Mouse (Mus musculus) neural tube, embryonic 14.5 days (tissue): ENCODE measurements around the gene Atf7ip. TPM values are rescaled to one million over a fixed set of nuclear protein-coding genes. Genes with fewer than 3 reads are reported as not detected.

Experiments used
- ATAC-seq: fragments of 200-750 bp; cut with Nextera tagmentation; 2 replicates; pipeline ENCODE4 v1.8.0; 2017; ENCODE audit warnings: low read depth, mild to moderate bottlenecking, moderate TSS enrichment, moderate library complexity
- H3K27ac ChIP-seq: fragments of 300-500 bp; sonication (generic); 2 replicates; pipeline ENCODE4 v1.5.1; 2014; ENCODE audit warnings: low read depth, mild to moderate bottlenecking, control low read depth, low read length, moderate library complexity, mixed read lengths
- H3K27me3 ChIP-seq: fragments of 300-500 bp; sonication (generic); 2 replicates; pipeline ENCODE4 v1.6.1; 2014; ENCODE audit warnings: low read length; ENCODE audit not compliant: control insufficient read depth, insufficient read depth
- H3K36me3 ChIP-seq: fragments of 300-500 bp; sonication (generic); 2 replicates; pipeline ENCODE4 v1.6.1; 2014; ENCODE audit warnings: low read length, mixed read lengths; ENCODE audit not compliant: control insufficient read depth, insufficient read depth
- H3K4me1 ChIP-seq: fragments of 300-500 bp; sonication (generic); 2 replicates; pipeline ENCODE4 v1.6.1; 2014; ENCODE audit warnings: low read length; ENCODE audit not compliant: control insufficient read depth, insufficient read depth
- H3K4me2 ChIP-seq: fragments of 300-500 bp; sonication (generic); 2 replicates; pipeline ENCODE4 v1.6.1; 2014; ENCODE audit warnings: mild to moderate bottlenecking, low read depth, low read length, control low read depth
- H3K4me3 ChIP-seq: fragments of 300-500 bp; sonication (generic); 2 replicates; pipeline ENCODE4 v1.5.1; 2014; ENCODE audit warnings: low read depth, low read length, control low read depth, mixed read lengths
- H3K9ac ChIP-seq: fragments of 300-500 bp; sonication (generic); replicated peaks from 2 replicates; pipeline ENCODE4 v1.6.1; 2014; ENCODE audit warnings: low read depth, mild to moderate bottlenecking, control low read depth, low read length, mixed read lengths
- H3K9me3 ChIP-seq: fragments of 300-500 bp; sonication (generic); 2 replicates; pipeline ENCODE4 v1.6.1; 2016; ENCODE audit warnings: low read length; ENCODE audit not compliant: control insufficient read depth
- WGBS: fragments of 180-500 bp; shearing (Covaris S2); extraction: QIAGEN DNeasy Blood & Tissue Kit; methylation state at CpG from one replicate; pipeline ENCODE4 v1.1.7; 2014; 5-methylcytosine and 5-hydroxymethylcytosine counted together
- polyA plus RNA-seq: library from polyadenylated mRNA; unstranded; fragments of >200 nt; fragmentation: Nextera tagmentation; extraction: Ambion mirVana; gene quantifications from 2 replicates; pipeline ENCODE4 v1.2.1, GENCODE M21; 2014

Gene Atf7ip
- polyA plus RNA-seq, 1 experiment from 2014 or later = 59.5 TPM

DNA sequence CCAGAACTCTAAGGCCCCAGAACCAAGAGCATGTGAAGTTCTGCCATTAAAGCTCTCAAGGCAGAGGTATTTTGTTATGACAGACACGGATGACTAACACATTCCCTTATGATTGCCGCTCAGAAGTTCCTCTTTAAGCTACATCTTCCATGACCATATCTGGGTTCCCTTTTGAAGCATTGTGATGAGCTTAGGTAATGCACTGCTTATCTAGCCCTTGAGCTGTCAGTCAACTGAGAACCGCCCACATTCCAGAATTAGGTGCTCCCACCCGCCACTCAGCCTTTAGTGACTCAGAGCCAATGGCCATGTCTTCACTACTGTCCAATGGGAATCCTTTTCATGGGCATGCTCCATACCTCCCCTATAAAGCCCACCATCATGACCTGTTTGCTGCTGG lies 13.7 kb upstream of the Atf7ip start:
- Histone ChIP-seq H3K4me2 (no peak overlapping the region), H3K27me3 (no peaks in the 10 kb centered on the region), H3K4me3 (no peak overlapping the region), H3K27ac (no peak overlapping the region), H3K36me3 (no peaks in the 10 kb centered on the region), H3K9me3 (no peaks in the 10 kb centered on the region), H3K4me1 (no peaks in the 10 kb centered on the region), H3K9ac (no peak overlapping the region)
- no peak for ATAC-seq
- WGBS = 94% methylated on average over 4 of the region's 4 CpGs

DNA sequence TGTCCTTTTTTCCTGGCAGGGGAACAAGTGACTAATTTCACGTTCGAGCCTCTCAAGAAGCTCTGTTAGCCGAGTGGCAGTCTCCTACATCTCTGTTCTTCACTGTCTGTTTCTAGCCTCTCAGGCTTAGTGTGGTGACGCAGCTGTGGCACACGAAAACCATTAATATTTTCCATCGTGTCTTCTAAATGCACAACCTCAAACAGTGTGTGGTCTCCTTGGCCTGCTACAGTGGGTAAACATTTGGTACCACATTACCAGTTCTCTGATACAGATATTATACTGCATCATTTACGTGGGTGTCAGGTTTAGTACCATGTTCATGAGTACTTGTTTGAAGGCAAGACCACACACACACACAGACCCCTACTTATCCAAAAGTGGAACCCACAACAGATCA lies 12.5 kb upstream of the Atf7ip start:
- Histone ChIP-seq H3K4me2 (no peak overlapping the region), H3K9me3 (no peaks in the 10 kb centered on the region), H3K27me3 (no peaks in the 10 kb centered on the region), H3K9ac (no peak overlapping the region), H3K36me3 (no peaks in the 10 kb centered on the region), H3K27ac (no peak overlapping the region), H3K4me3 (no peak overlapping the region), H3K4me1 (no peaks in the 10 kb centered on the region)
- ATAC-seq = no peak
- WGBS = 96% methylated on average over 7 of the region's 7 CpGs

DNA sequence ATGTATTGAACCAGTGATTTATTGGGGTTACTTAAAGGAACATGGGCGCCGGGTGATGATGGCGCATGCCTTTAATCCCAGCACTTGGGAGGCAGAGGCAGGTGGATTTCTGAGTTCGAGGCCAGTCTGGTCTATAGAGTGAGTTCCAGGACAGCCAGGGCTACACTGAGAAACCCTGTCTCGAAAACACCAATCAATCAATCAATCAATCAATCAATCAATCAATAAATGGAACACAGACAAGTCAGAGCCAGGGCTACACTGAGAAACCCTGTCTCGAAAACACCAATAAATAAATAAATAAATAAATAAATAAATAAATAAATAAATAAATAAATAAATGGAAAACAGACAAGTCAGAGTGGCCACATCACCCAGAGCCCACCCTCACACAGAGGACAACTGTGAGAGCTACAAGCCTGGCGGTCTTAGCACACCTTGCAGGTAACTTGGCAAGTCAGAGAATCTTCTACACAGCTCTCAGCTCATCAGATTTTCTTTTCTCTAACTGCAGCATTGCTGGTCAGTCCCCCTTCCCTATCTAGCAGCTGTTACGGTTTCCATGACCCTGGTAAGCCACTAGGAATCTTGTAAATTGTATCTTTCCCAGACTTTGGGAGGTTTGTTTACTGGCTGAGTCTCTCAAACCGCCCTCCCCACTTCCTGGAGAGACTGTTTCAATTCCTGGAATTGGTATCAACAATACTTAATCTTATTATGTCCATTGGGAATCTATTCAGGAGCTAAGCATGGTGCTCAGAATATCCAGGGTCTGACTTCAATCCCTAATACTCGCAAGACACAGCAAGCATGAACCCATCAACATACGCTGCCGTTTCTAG lies 11.8 kb upstream of the Atf7ip start:
- Histone ChIP-seq H3K27me3 (no peaks in the 10 kb centered on the region), H3K36me3 (no peaks in the 10 kb centered on the region), H3K9me3 (no peaks in the 10 kb centered on the region), H3K27ac (no peak overlapping the region), H3K9ac (no peak overlapping the region), H3K4me1 (no peaks in the 10 kb centered on the region), H3K4me2 (no peak overlapping the region), H3K4me3 (no peak overlapping the region)
- no peak for ATAC-seq
- 93% methylated on average over 12 of the region's 12 CpGs for WGBS

DNA sequence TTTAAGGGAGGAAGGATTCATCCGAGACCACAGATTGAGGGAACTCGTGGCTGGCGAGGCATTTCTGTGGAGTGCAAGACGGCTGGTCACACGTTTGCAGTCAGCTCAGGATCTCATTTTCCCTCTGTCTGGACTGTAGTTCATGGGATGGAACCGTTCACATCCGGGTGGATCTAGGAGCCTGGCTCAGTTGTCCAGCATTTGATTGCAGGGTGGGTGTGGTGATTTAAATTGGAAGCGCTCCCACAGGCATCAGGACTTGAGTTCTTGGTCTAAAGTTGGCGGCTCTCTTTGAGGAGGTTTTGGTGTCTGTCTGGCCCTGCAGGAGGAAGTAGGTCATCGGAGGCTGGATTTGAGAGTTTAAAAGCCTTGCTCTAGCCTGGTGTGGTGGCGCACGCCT lies 10.9 kb upstream of the Atf7ip start:
- no peak for ATAC-seq
- Histone ChIP-seq H3K36me3 (no peaks in the 10 kb centered on the region), H3K4me2 (no peak overlapping the region), H3K9ac (no peak overlapping the region), H3K27ac (no peak overlapping the region), H3K4me3 (no peak overlapping the region), H3K4me1 (no peaks in the 10 kb centered on the region), H3K27me3 (no peaks in the 10 kb centered on the region), H3K9me3 (no peaks in the 10 kb centered on the region)
- WGBS = 92% methylated on average over 12 of the region's 12 CpGs

DNA sequence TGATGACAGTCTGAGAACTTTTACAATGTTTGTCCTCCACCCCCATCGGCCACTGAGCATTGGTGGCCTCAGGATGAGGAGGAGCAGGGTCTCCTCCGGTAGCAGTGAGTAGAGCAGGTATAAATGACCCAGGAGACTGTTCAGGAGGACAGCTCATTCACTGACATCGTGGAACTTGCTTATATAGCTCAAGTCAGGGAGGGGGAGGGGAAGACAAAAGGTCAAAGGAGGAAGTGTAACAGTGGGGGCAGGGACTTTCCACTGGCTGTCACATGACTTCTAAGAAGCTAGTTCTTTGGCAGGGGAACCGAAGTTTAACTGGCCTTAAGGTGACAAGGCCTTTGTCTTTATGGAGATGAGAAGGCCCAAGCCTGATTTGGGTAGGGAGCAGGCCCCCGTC lies 8.2 kb upstream of the Atf7ip start:
- no peak overlapping the region for H3K9ac ChIP-seq
- H3K9me3 ChIP-seq = no peaks in the 10 kb centered on the region
- no peak for ATAC-seq
- H3K36me3 ChIP-seq = no peaks in the 10 kb centered on the region
- 60% methylated on average over 5 of the region's 5 CpGs for WGBS
- no peak overlapping the region for H3K4me3 ChIP-seq
- no peak overlapping the region for H3K27ac ChIP-seq
- no peaks in the 10 kb centered on the region for H3K27me3 ChIP-seq
- H3K4me1 ChIP-seq = no peaks in the 10 kb centered on the region
- H3K4me2 ChIP-seq = no peak overlapping the region

DNA sequence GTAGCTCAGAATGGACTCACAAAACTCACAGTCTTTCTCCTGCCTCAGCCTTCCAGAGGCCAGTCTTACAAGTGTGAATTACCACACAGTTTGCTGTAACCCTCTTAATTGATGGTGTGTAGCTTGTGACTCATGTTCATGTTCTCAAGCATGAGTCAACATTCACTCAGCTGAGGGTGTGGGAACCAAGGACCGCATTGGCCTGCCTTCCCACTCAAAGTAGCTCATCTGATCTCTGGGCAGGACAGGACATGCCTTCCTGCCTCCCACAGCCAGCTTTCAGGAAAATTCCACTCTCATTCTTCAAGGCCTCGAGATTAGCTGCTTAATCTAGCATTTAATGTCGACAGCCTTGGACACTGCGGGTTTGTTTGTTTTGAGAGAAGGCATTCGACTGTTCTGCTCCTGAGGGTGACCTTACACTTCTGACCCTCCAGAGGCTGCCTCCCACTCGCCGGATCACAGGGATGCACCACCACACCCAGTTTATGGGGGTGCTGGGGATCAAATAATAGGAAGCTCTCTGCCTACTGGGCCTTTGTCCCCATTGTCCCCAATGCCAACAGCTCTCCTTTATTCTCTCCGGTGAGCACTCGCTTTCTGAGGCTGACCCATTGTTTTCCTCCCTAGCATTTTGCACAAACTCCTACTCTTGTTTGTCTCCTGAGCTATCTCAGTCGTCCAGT lies 6.5 kb upstream of the Atf7ip start:
- no peaks in the 10 kb centered on the region for H3K9me3 ChIP-seq
- no peaks in the 10 kb centered on the region for H3K4me1 ChIP-seq
- 44% methylated on average over 10 of the region's 10 CpGs for WGBS
- H3K27ac ChIP-seq = no peak overlapping the region
- H3K4me3 ChIP-seq = no peak overlapping the region
- H3K9ac ChIP-seq = no peak overlapping the region
- no peaks in the 10 kb centered on the region for H3K27me3 ChIP-seq
- no peak overlapping the region for H3K4me2 ChIP-seq
- ATAC-seq = no peak
- H3K36me3 ChIP-seq = no peaks in the 10 kb centered on the region

DNA sequence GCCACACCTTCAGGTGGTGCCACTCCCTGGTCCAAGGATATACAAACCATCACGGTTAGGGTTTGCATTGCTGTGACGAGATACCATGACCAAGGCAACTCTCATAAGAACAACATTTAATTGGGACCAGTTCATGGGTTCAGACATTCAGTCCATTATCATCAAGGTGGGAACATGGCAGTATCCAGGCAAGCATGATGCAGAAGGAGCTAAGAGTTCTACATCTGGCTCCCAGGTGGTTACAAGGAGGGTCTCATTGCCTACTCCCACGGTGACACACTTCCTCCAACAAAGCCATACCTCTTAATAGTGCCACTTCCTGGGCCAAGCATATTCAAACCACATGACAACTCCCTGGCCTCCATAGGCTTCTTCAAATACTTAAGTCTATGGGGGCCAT lies 2.7 kb downstream of the Atf7ip start:
- H3K9me3 ChIP-seq = no peaks in the 10 kb centered on the region
- no peaks in the 10 kb centered on the region for H3K27me3 ChIP-seq
- no peak overlapping the region for H3K4me3 ChIP-seq
- no peaks in the 10 kb centered on the region for H3K4me1 ChIP-seq
- H3K27ac ChIP-seq = no peak overlapping the region
- no peak overlapping the region for H3K4me2 ChIP-seq
- no peak overlapping the region for H3K9ac ChIP-seq
- H3K36me3 ChIP-seq = no peaks in the 10 kb centered on the region
- 97% methylated on average over 3 of the region's 3 CpGs for WGBS
- ATAC-seq = no peak

DNA sequence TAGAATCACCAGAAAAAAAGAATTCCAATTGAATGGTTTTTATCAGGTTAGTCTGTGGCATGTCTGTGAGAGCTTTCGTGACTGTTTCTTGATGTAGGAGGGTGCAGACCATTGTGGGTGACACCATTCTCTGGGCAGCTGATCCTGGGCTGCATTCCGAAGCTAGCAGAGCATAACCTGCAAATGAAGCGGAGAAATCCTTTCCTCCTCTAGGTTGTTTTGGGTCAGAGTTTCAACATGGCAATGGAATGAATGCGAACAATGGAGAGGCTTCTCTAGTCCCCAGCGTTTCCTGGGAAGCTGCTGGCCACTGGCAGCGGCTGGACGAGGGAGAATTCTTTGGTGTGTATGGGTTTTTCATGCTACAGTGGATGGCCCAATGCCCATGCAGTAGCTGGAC lies 5.0 kb downstream of the Atf7ip start:
- Histone ChIP-seq H3K4me2 (no peak overlapping the region), H3K4me1 (no peaks in the 10 kb centered on the region), H3K27ac (no peak overlapping the region), H3K9ac (no peak overlapping the region), H3K4me3 (no peak overlapping the region), H3K9me3 (no peaks in the 10 kb centered on the region; the same call in 1 of the 2 replicates), H3K27me3 (no peaks in the 10 kb centered on the region), H3K36me3 (no peaks in the 10 kb centered on the region)
- WGBS = 58% methylated on average over 7 of the region's 7 CpGs
- no peak for ATAC-seq

DNA sequence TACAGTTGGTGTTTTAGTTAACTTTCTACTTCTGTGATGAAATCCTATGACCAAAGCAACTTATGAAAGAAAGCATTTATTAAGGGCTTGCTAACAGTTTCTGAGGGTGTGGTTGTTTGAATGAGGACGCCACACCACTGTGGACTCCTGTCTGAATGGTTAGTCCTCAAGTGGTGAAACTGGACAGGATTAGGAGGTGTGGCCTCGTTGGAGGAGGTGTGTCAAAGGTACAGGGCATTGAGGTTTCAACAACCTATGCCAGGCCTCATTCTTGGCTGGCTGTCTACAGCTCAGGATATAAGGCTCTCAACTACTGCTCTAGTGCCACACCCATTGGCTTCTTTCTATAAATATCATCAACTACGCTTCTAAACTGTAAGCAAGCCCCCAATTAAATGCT lies 6.4 kb downstream of the Atf7ip start:
- Histone ChIP-seq H3K27ac (no peak overlapping the region), H3K4me3 (no peak overlapping the region), H3K4me2 (no peak overlapping the region), H3K9ac (no peak overlapping the region), H3K27me3 (no peaks in the 10 kb centered on the region), H3K36me3 (no peaks in the 10 kb centered on the region), H3K9me3 (no peaks in the 10 kb centered on the region; the same call in 1 of the 2 replicates), H3K4me1 (no peaks in the 10 kb centered on the region)
- no peak for ATAC-seq
- 83% methylated on average over 3 of the region's 3 CpGs for WGBS
